Mouse (Mus musculus) megakaryocyte-erythroid progenitor cell, adult 5-6 weeks (primary cell): Measurements from ENCODE around the gene Zfp704. TPM values are rescaled to one million over a fixed set of nuclear protein-coding genes. Genes with fewer than 3 reads are reported as not detected.

Experiments
- ATAC-seq: replicated peaks from 2 replicates; pipeline ENCODE4 v1.8.0; 2016; ENCODE audit warnings: mild to moderate bottlenecking, inconsistent platforms; ENCODE audit not compliant: severe bottlenecking, poor library complexity, low FRiP score, low TSS enrichment
- total RNA-seq, 2 experiments: library from RNA; stranded (forward) in 1 of 2; stranded (reverse) in 1 of 2; fragments of 200-1000, 215-1000 nt in 1 of 2; fragments of >200 nt in 1 of 2; fragmentation: Nextera tagmentation in 1 of 2; gene quantifications; 2 replicates each; pipeline ENCODE4 v1.2.3; 2014 to 2017

Gene Zfp704
- total RNA-seq, 2 experiments from 2014 or later, result 8.9 to 18.9 TPM

- no peak for ATAC-seq
Measured at GRCm38 (mm10) chr3:9567948-9568347, 41.9 kb downstream of the Zfp704 start.

GRCm38 (mm10) chr3:9566831-9567230 is 43.1 kb downstream of the Zfp704 start:
- ATAC-seq, result no peak

DNA sequence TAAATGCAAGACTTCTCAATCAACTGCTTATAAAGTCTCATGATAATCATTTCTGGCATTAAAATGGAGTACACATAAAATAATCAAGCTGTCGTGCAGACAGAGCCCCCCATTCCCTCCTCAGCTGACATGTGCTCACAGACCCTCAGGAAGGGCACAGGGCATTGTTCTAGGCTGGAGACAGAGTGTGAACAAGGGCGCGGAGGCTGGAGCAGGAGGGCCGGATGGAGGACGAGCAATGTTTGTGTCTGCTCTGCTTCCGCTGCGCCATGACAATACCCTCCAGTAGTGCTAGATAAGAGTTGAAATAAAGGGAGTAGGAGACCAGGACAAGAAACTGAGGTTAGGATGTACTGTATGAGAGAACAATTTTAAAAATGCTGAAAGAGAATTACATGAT is 46.3 kb downstream of the Zfp704 start:
- no peak for ATAC-seq

- ATAC-seq, result no peak
Measured at GRCm38 (mm10) chr3:9562649-9563328, 47.1 kb downstream of the Zfp704 start.

DNA sequence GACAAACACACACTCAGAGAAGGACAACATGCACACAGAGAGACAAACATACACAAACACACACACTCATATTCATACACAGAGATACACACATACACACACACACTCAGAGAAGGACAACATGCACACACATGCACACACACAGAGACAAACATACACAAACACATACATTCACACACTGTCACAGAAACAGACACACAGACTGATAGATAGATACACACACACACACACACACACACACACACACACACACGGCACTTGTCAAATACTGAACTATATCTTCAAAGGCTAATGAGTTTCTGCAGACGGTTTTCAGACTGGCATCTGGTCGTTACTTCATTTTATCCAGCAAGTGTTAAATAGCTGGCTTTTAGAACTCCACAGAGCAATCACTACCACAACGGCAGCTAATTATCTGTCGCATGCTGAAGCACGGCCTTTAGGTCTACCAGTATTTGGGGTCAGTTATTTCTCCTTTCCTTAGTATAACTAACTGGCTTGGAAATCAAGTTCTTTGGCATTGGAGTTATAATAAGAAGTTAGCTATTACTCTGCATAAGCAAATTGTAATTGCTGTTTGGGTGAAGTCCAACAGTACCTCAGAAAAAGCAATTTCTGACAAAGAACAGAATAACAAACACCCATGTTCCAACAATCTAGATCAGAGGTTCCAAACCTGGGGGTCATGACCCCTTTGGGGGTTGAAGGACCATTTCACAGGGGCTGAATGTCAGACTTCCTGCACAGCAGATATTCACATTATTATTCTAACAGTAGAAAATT is 51.9 kb downstream of the Zfp704 start:
- no peak for ATAC-seq

- no peak for ATAC-seq
Measured at GRCm38 (mm10) chr3:9556137-9556536, 53.7 kb downstream of the Zfp704 start.

- peak; percentile 91 for ATAC-seq
Measured at GRCm38 (mm10) chr3:9554916-9555315, 55.0 kb downstream of the Zfp704 start.

DNA sequence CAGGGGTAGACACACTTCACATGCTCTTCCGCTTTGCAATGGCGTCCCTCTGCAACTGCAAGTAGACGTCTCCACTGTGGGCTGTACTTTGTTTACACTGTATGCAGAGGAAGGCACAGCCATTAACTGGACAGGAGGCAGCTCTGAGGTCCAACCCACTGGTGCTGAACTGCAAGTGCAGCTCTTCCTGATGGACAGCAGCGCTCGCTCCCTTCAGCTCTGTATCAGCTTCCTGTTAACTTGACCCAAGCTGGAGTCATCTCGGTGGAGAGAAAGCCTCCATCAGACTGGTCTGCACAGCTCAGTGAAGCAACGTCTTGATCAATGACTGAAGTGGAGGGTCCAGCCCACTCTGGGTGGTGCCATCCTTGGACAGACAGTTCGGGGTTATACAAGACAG is 57.6 kb downstream of the Zfp704 start:
- no peak for ATAC-seq

DNA sequence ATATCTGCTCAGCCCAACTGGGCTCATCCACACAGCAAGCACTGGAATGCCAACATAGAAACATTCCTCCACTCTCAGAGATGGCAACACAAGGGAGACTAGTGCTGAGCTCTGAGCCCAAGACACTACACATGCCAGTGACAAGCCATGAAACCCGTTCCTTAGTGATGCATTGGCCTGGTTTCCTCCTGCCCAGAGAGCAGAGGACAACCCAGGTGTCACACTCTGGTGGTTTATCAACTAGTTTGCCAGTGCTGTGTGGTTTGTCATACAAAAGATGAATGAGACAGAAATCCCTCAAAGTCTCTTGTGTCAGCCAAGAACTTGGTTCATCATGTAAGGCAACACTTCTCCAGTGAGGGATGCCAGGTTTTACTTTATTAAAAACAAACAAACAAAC is 59.0 kb downstream of the Zfp704 start:
- no peak for ATAC-seq

DNA sequence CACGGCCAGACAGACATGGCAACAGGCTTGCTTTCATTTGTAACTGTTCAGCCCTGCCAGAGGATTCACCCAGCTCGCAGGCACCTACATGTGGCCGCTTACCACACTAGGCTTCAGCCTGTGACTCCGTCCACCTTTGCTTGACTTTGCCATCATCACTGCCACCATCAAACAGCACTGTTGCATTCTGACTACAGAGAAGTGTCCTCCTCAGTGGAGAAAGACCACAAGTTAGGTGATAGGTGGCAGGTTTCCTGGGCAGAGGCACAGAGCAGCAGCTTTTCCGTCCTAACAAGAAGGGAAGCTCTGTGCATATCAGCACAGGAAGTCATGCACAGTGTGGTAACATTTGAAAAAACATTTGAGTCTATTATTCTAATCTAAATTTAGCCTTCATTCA is 60.1 kb downstream of the Zfp704 start:
- peak; percentile 33; the same call in 1 of the 2 replicates for ATAC-seq

GRCm38 (mm10) chr3:9548188-9548587 is 61.7 kb downstream of the Zfp704 start:
- no peak for ATAC-seq

DNA sequence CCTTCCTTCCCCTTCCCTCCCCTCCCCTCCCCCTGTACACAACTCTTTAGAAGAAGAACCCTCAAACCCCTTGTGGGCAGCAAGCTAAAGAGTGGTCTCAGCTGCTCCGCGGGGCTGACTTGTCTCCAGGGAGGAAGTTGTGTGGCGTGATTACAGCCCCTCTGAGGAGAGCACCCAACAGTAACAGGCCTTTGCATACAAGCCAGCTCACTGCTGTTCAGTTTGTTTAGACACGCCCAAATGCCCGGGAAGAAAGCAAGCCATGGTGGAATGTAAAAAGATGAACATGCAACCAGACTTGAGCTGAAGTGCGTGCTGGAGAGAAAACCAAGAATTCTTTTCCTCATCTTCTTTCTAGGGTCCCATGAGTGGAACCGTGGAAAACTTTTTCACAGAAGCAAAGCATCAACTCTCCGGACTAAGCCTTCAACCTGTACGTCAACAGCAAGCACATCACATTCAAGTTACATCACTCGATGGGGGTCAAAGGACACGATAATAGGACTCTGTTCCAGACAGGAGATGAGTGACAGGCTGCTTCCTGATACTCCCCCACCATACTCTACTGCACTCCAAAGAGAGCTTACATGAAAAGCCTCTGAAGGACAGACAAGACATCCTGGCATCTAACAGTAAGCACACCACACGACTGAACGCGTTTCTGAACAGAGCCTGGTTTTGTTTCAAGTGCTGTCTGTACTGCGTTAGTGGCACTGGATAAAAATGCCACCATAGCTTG is 62.8 kb downstream of the Zfp704 start:
- peak; percentile 26; the same call in 1 of the 2 replicates for ATAC-seq

DNA sequence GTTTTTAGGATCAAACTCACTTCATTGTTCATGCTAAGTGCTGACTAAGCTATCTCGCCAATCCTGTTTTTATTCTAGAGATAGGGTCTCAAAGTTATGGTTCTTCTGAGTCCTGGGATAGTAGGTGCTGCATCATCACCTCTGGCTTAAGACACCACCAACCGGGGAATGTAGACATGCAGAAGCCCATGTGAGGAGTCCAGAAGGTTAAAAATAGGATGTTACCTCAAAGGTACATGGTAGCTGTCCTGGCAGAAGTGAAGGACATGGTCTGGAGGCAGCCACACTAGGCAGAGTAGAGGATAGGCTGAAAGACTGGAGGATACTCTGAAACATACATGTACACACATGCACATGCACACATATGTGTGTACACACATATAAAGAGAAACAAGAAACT is 65.5 kb downstream of the Zfp704 start:
- no peak for ATAC-seq

- ATAC-seq, result no peak
Measured at GRCm38 (mm10) chr3:9543916-9544315, 66.0 kb downstream of the Zfp704 start.

- ATAC-seq, result no peak
Measured at GRCm38 (mm10) chr3:9543463-9543862, 66.4 kb downstream of the Zfp704 start.

GRCm38 (mm10) chr3:9541561-9541960 is 68.3 kb downstream of the Zfp704 start:
- no peak for ATAC-seq

- ATAC-seq, result no peak
Measured at GRCm38 (mm10) chr3:9538510-9538909, 71.4 kb downstream of the Zfp704 start.

GRCm38 (mm10) chr3:9537889-9538288 is 72.0 kb downstream of the Zfp704 start:
- ATAC-seq, result no peak

GRCm38 (mm10) chr3:9530097-9530780 is 79.6 kb downstream of the Zfp704 start:
- ATAC-seq, result no peak

GRCm38 (mm10) chr3:9524429-9524828 is 85.5 kb downstream of the Zfp704 start:
- ATAC-seq, result no peak
